Mouse (Mus musculus): Measurements from ENCODE around the gene Iqcf3. TPM values are rescaled to one million over a fixed set of nuclear protein-coding genes. Genes with fewer than 3 reads are reported as not detected.
"Not testable (repeated sequence)": the region's sequence is repeated elsewhere in the genome, so short reads cannot be mapped to it uniquely, and the experiment has no call there.

Gene Iqcf3
- polyA plus RNA-seq, 1 experiment = 612 TPM

- no peak for TF ChIP-seq POLR2A (IDR thresholded peaks at IDR 0.05; ENCODE audit: control insufficient read depth, low read depth, low read length)
- no peak for TF ChIP-seq CTCF (IDR thresholded peaks at IDR 0.05; ENCODE audit: control insufficient read depth, insufficient read depth, insufficient replicate concordance, low read depth, low read length)
- Histone ChIP-seq H3K36me3 (ENCODE audit: control insufficient read depth, insufficient read depth, low read length) (no peaks in the 10 kb centered on the region), H3K4me1 (ENCODE audit: control insufficient read depth, insufficient read depth, low read length) (no peaks in the 10 kb centered on the region), H3K4me3 (ENCODE audit: control insufficient read depth, low read depth, low read length) (no peak overlapping the region), H3K27ac (ENCODE audit: control insufficient read depth, insufficient read depth, low read depth, low read length) (no peak overlapping the region), H3K27me3 (ENCODE audit: control insufficient read depth, insufficient read depth, low read length) (no peaks in the 10 kb centered on the region)
Observed at GRCm38 (mm10) chr9:106512729-106513450, 48.5 kb downstream of the Iqcf3 start.

GRCm38 (mm10) chr9:106509356-106509755 is 52.1 kb downstream of the Iqcf3 start:
- Histone ChIP-seq H3K4me3 (ENCODE audit: control insufficient read depth, low read depth, low read length) (no peak overlapping the region), H3K36me3 (ENCODE audit: control insufficient read depth, insufficient read depth, low read length) (no peaks in the 10 kb centered on the region), H3K27me3 (ENCODE audit: control insufficient read depth, insufficient read depth, low read length) (no peaks in the 10 kb centered on the region), H3K27ac (ENCODE audit: control insufficient read depth, insufficient read depth, low read depth, low read length) (no peak overlapping the region), H3K4me1 (ENCODE audit: control insufficient read depth, insufficient read depth, low read length) (no peaks in the 10 kb centered on the region)
- TF ChIP-seq POLR2A (IDR thresholded peaks at IDR 0.05; ENCODE audit: control insufficient read depth, low read depth, low read length) (no peak), CTCF (IDR thresholded peaks at IDR 0.05; ENCODE audit: control insufficient read depth, insufficient read depth, insufficient replicate concordance, low read depth, low read length) (no peak)

GRCm38 (mm10) chr9:106504246-106504645 is 57.2 kb downstream of the Iqcf3 start:
- TF ChIP-seq CTCF (IDR thresholded peaks at IDR 0.05; ENCODE audit: control insufficient read depth, insufficient read depth, insufficient replicate concordance, low read depth, low read length) = no peak
- no peak for TF ChIP-seq POLR2A (IDR thresholded peaks at IDR 0.05; ENCODE audit: control insufficient read depth, low read depth, low read length)
- Histone ChIP-seq H3K36me3 (ENCODE audit: control insufficient read depth, insufficient read depth, low read length) (no peaks in the 10 kb centered on the region), H3K27me3 (ENCODE audit: control insufficient read depth, insufficient read depth, low read length) (no peaks in the 10 kb centered on the region), H3K4me3 (ENCODE audit: control insufficient read depth, low read depth, low read length) (no peak overlapping the region), H3K27ac (ENCODE audit: control insufficient read depth, insufficient read depth, low read depth, low read length) (no peak overlapping the region), H3K4me1 (ENCODE audit: control insufficient read depth, insufficient read depth, low read length) (no peaks in the 10 kb centered on the region)

GRCm38 (mm10) chr9:106501846-106502245 is 59.6 kb downstream of the Iqcf3 start:
- peak overlapping the region; percentile 83 for H3K4me3 ChIP-seq (ENCODE audit: control insufficient read depth, low read depth, low read length)
- no peak overlapping the region for H3K27ac ChIP-seq (ENCODE audit: control insufficient read depth, insufficient read depth, low read depth, low read length)
- TF ChIP-seq CTCF (IDR thresholded peaks at IDR 0.05; ENCODE audit: control insufficient read depth, insufficient read depth, insufficient replicate concordance, low read depth, low read length) = no peak
- TF ChIP-seq POLR2A (IDR thresholded peaks at IDR 0.05; ENCODE audit: control insufficient read depth, low read depth, low read length) = no peak
- H3K4me1 ChIP-seq (ENCODE audit: control insufficient read depth, insufficient read depth, low read length) = no peaks in the 10 kb centered on the region
- H3K27me3 ChIP-seq (ENCODE audit: control insufficient read depth, insufficient read depth, low read length) = no peaks in the 10 kb centered on the region
- no peaks in the 10 kb centered on the region for H3K36me3 ChIP-seq (ENCODE audit: control insufficient read depth, insufficient read depth, low read length)

- H3K4me3 ChIP-seq (ENCODE audit: control insufficient read depth, low read depth, low read length) = peak within 1 kb of the TSS; percentile 83
- TF ChIP-seq POLR2A (IDR thresholded peaks at IDR 0.05; ENCODE audit: control insufficient read depth, low read depth, low read length) = peak; percentile 37; the same call in 1 of the 2 replicates
- no peak for TF ChIP-seq CTCF (IDR thresholded peaks at IDR 0.05; ENCODE audit: control insufficient read depth, insufficient read depth, insufficient replicate concordance, low read depth, low read length)
- H3K27me3 ChIP-seq (ENCODE audit: control insufficient read depth, insufficient read depth, low read length) = no peaks in the 10 kb centered on the region
- no peak within 1 kb of the TSS for H3K27ac ChIP-seq (ENCODE audit: control insufficient read depth, insufficient read depth, low read depth, low read length)
- no peaks in the 10 kb centered on the region for H3K36me3 ChIP-seq (ENCODE audit: control insufficient read depth, insufficient read depth, low read length)
- no peaks in the 10 kb centered on the region for H3K4me1 ChIP-seq (ENCODE audit: control insufficient read depth, insufficient read depth, low read length)
Observed at GRCm38 (mm10) chr9:106499667-106500066, 61.8 kb downstream of the Iqcf3 start, which contains the start of gene Iqcf1. Iqcf1 (plus strand) TSS chr9:106499967.

- not testable (repeated sequence) for H3K27me3 ChIP-seq (ENCODE audit: control insufficient read depth, insufficient read depth, low read length); H3K36me3 ChIP-seq (ENCODE audit: control insufficient read depth, insufficient read depth, low read length); H3K27ac ChIP-seq (ENCODE audit: control insufficient read depth, insufficient read depth, low read depth, low read length); H3K4me3 ChIP-seq (ENCODE audit: control insufficient read depth, low read depth, low read length); H3K4me1 ChIP-seq (ENCODE audit: control insufficient read depth, insufficient read depth, low read length)
Observed at GRCm38 (mm10) chr9:106487602-106488001, 73.8 kb downstream of the Iqcf3 start.

- Histone ChIP-seq H3K4me1 (ENCODE audit: control insufficient read depth, insufficient read depth, low read length) (no peaks in the 10 kb centered on the region), H3K27ac (ENCODE audit: control insufficient read depth, insufficient read depth, low read depth, low read length) (no peak overlapping the region), H3K36me3 (ENCODE audit: control insufficient read depth, insufficient read depth, low read length) (no peaks in the 10 kb centered on the region), H3K4me3 (ENCODE audit: control insufficient read depth, low read depth, low read length) (no peak overlapping the region), H3K27me3 (ENCODE audit: control insufficient read depth, insufficient read depth, low read length) (no peaks in the 10 kb centered on the region)
- TF ChIP-seq POLR2A (IDR thresholded peaks at IDR 0.05; ENCODE audit: control insufficient read depth, low read depth, low read length) = no peak
- TF ChIP-seq CTCF (IDR thresholded peaks at IDR 0.05; ENCODE audit: control insufficient read depth, insufficient read depth, insufficient replicate concordance, low read depth, low read length) = no peak
Observed at GRCm38 (mm10) chr9:106485076-106485475, 76.4 kb downstream of the Iqcf3 start.
